Mouse (Mus musculus) hindbrain, embryonic 11.5 days (tissue): ENCODE measurements at regions not wholly inside any gene's neighbourhood (a gene's known extent, or its start where the extent isn't known, plus 50 kb on each side); places are given as distances from the start of the nearest gene placed in this dataset.

Experiments used
- ATAC-seq: fragments of 200-750 bp; cut with Nextera tagmentation; 2 replicates; pipeline ENCODE4 v1.8.0; 2017; ENCODE audit warnings: mild to moderate bottlenecking, moderate TSS enrichment, moderate library complexity; ENCODE audit not compliant: low FRiP score
- DNase-seq: peaks from one replicate; pipeline ENCODE4 v3.0.0-alpha.2; 2015; ENCODE audit warnings: low spot score
- H3K27ac ChIP-seq: fragments of 300-500 bp; sonication (generic); 2 replicates; pipeline ENCODE4 v1.5.1; 2014; ENCODE audit warnings: mild to moderate bottlenecking, low read depth, low read length
- H3K27me3 ChIP-seq: fragments of 300-500 bp; sonication (generic); 2 replicates; pipeline ENCODE4 v1.6.1; 2014; ENCODE audit warnings: mild to moderate bottlenecking, low read length, moderate library complexity, mixed read lengths; ENCODE audit not compliant: control insufficient read depth, insufficient read depth
- H3K36me3 ChIP-seq: fragments of 300-500 bp; sonication (generic); 2 replicates; pipeline ENCODE4 v1.6.1; 2014; ENCODE audit warnings: mild to moderate bottlenecking, low read length, moderate library complexity, mixed read lengths; ENCODE audit not compliant: control insufficient read depth, insufficient read depth
- H3K4me1 ChIP-seq: fragments of 300-500 bp; sonication (generic); replicated peaks from 2 replicates; pipeline ENCODE4 v1.6.1; 2014; ENCODE audit warnings: low read length, mixed read lengths; ENCODE audit not compliant: control insufficient read depth, insufficient read depth
- H3K4me2 ChIP-seq: fragments of 300-500 bp; sonication (generic); replicated peaks from 2 replicates; pipeline ENCODE4 v1.6.1; 2014; ENCODE audit warnings: mild to moderate bottlenecking, low read depth, low read length
- H3K4me3 ChIP-seq: fragments of 300-500 bp; sonication (generic); 2 replicates; pipeline ENCODE4 v1.5.1; 2014; ENCODE audit warnings: low read depth, low read length
- H3K9ac ChIP-seq: fragments of 300-500 bp; sonication (generic); 2 replicates; pipeline ENCODE4 v1.6.1; 2014; ENCODE audit warnings: low read depth, low read length
- H3K9me3 ChIP-seq: fragments of 300-500 bp; sonication (generic); 2 replicates; pipeline ENCODE4 v1.6.1; 2016; ENCODE audit warnings: low read length; ENCODE audit not compliant: control insufficient read depth
- WGBS: fragments of 180-500 bp; shearing (Covaris S2); extraction: QIAGEN DNeasy Blood & Tissue Kit; methylation state at CpG from one replicate; pipeline ENCODE4 v1.1.7; 2014; 5-methylcytosine and 5-hydroxymethylcytosine counted together

DNA sequence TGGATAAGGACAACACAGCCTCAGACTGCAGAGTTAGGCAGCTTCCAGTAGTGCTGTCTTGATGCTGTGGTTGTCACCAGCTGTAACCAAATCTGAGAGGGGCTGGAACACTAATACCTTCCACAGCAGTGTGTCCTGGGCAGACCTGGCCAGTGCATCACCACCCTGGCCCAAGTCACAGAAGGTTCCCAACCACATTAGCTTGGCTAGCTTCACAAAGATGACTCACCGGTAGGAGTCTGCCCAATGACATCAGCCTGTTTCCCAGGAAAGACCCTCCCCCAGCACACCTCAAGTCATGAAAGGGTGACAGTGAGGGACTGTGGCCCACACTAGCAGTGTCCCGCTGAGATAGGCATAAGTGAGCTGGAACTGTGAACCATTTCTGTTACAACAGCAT is 75.5 kb upstream of the Gsc start:
- 89% methylated on average over 2 of the region's 2 CpGs for WGBS

GRCm38 (mm10) chr12:104547561-104547960 is 74.4 kb upstream of the Gsc start:
- 66% methylated on average over 3 of the region's 3 CpGs for WGBS
- Histone ChIP-seq H3K4me2 (no peak overlapping the region), H3K9me3 (no peaks in the 10 kb centered on the region), H3K27me3 (no peaks in the 10 kb centered on the region), H3K27ac (no peak overlapping the region), H3K4me3 (no peak overlapping the region), H3K36me3 (no peaks in the 10 kb centered on the region), H3K4me1 (no peaks in the 10 kb centered on the region), H3K9ac (no peak overlapping the region)
- DNase-seq (no peak), ATAC-seq (no peak)

More for the DNA sequence above, 75.5 kb upstream of the Gsc start:
- no peaks in the 10 kb centered on the region for H3K9me3 ChIP-seq
- no peak overlapping the region for H3K4me3 ChIP-seq
- ATAC-seq (no peak), DNase-seq (no peak)
- H3K4me1 ChIP-seq, result no peaks in the 10 kb centered on the region
- no peak overlapping the region for H3K27ac ChIP-seq
- no peak overlapping the region for H3K4me2 ChIP-seq
- no peaks in the 10 kb centered on the region for H3K36me3 ChIP-seq
- H3K9ac ChIP-seq, result no peak overlapping the region
- no peaks in the 10 kb centered on the region for H3K27me3 ChIP-seq

DNA sequence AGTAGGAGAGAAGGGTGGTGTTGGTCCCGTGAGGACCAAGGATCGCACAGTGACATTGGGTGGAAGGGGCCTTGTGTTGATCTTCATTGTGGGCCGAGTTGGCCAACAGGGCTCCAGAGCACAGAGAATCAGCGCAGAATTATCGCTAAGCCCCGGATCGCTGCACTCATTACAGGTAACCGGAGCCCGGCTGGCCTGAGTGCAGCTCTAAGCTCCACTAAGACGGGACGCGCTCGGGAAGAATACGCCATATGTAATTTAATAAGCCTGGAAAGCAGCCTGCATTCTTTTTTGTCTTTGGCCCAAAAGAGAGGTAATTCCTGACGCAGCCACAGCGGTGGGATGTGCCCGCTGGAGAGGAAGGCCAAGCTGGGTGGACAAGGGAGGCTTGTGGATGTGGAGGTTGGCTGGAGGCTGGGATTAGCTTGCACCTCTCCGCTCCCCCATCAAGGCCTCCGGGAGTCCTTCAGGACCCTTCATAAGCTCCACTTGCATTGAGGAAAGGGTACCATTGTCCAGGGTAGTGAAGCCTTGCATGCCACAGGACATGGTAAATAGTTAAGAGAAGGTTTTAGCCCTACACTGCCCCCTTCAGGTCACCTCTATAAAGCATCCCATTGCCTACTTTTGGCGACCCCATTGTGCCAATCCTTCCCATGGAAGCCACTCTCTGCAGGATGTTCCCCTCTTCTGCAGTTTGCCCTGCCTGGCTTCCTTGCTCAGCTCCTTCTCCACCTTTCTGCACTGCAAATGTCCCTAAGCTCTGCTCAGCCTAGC is 73.1 kb upstream of the Gsc start:
- H3K4me3 ChIP-seq, result no peak overlapping the region
- 84% methylated on average over 20 of the region's 20 CpGs for WGBS
- no peak for ATAC-seq

DNA sequence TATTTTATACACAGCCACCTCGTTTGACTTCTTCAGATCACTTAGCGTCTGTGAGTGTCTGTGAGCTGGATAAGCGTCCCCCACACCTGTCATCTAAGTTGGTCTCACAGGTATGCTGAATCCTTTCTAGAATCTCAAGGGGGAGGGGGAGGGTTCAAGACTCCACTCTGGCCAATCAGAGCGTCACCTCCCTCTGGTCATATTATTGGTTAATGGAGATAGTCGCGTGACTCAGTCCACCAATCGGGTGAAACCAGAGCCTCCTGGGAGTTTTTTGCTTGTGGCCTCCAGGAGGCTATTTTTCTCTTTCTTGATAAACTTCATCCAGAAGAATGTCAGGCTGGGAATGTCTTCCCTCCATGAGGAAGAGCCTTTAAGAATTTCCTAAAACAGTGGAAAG is 66.8 kb upstream of the Gsc start:
- DNase-seq, result no peak
- Histone ChIP-seq H3K36me3 (no peaks in the 10 kb centered on the region), H3K4me3 (no peak overlapping the region), H3K9me3 (no peaks in the 10 kb centered on the region), H3K27me3 (no peaks in the 10 kb centered on the region), H3K4me2 (no peak overlapping the region), H3K27ac (no peak overlapping the region), H3K9ac (no peak overlapping the region), H3K4me1 (no peaks in the 10 kb centered on the region)
- WGBS, result 94% methylated on average over 7 of the region's 7 CpGs
- no peak for ATAC-seq

More for the DNA sequence above, 73.1 kb upstream of the Gsc start:
- DNase-seq, result peak; percentile 31
- H3K27ac ChIP-seq, result no peak overlapping the region
- H3K4me2 ChIP-seq, result no peak overlapping the region
- no peaks in the 10 kb centered on the region for H3K4me1 ChIP-seq
- H3K9ac ChIP-seq, result no peak overlapping the region
- no peaks in the 10 kb centered on the region for H3K36me3 ChIP-seq
- H3K27me3 ChIP-seq, result no peaks in the 10 kb centered on the region
- H3K9me3 ChIP-seq, result no peaks in the 10 kb centered on the region

DNA sequence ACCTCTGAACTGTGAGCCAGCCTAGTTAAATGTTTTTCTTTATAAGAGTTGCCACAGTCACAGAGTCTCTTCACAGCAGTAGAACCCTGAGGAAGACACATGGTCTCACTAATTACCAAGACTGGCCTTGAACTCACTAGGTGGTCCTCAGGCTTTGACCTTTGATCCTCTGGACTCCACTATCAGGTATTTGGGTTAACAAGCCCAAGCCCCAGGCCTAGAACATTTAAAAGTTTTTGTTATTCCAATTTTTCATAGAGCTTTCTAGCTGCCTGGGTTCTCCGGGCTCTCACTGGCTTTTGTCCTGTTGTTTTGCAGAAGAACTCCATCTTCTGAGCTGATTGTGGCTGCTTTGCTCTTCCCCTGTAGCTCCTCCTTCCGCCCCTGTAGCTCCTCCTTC is 65.3 kb upstream of the Gsc start:
- Histone ChIP-seq H3K9me3 (no peaks in the 10 kb centered on the region), H3K27me3 (no peaks in the 10 kb centered on the region; the same call in 1 of the 2 replicates), H3K4me3 (no peak overlapping the region), H3K4me1 (no peaks in the 10 kb centered on the region), H3K27ac (no peak overlapping the region), H3K36me3 (no peaks in the 10 kb centered on the region), H3K4me2 (no peak overlapping the region), H3K9ac (no peak overlapping the region)
- DNase-seq (no peak), ATAC-seq (no peak)
- WGBS, result 91% methylated on average over 2 of the region's 2 CpGs

GRCm38 (mm10) chr12:104531512-104532447 is 58.6 kb upstream of the Gsc start:
- H3K4me1 ChIP-seq, result no peaks in the 10 kb centered on the region
- 27% methylated on average over 29 of the region's 29 CpGs for WGBS
- H3K9me3 ChIP-seq, result no peaks in the 10 kb centered on the region
- DNase-seq (no peak), ATAC-seq (no peak)
- H3K27me3 ChIP-seq, result no peaks in the 10 kb centered on the region; the same call in 1 of the 2 replicates
- H3K36me3 ChIP-seq, result no peaks in the 10 kb centered on the region
- H3K4me3 ChIP-seq, result no peak overlapping the region
- H3K27ac ChIP-seq, result no peak overlapping the region
- no peak overlapping the region for H3K4me2 ChIP-seq
- no peak overlapping the region for H3K9ac ChIP-seq

DNA sequence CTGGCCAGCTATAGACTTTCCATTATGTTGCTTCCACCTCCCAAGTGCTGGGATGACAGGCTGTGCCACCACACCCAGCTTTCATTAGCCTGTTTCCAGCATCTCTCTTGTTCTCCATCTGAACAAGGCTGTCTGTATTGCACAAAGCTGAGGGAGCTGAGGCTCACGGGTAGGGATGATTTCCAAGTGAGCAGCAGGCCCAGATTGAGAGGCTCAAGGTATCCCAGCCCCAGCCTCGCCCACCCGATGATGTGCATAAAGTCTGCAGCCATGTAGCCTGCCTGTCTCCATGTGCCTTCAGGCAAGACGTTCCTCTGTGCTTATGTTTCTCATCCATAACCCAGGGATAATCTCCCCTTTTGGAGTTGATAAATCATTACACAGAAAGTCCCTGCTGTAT is 57.5 kb upstream of the Gsc start:
- 85% methylated on average over 4 of the region's 4 CpGs for WGBS

More for the DNA sequence above, 57.5 kb upstream of the Gsc start:
- no peak overlapping the region for H3K4me2 ChIP-seq
- H3K27me3 ChIP-seq, result no peaks in the 10 kb centered on the region; the same call in 1 of the 2 replicates
- no peaks in the 10 kb centered on the region for H3K36me3 ChIP-seq
- no peak overlapping the region for H3K4me3 ChIP-seq
- no peak overlapping the region for H3K27ac ChIP-seq
- DNase-seq, result no peak
- H3K9me3 ChIP-seq, result no peaks in the 10 kb centered on the region
- no peaks in the 10 kb centered on the region for H3K4me1 ChIP-seq
- no peak for ATAC-seq
- no peak overlapping the region for H3K9ac ChIP-seq
